Mouse (Mus musculus) embryonic fibroblast, embryonic 13.5 days (primary cell): ENCODE measurements at regions not wholly inside any gene's neighbourhood (a gene's known extent, or its start where the extent isn't known, plus 50 kb on each side); places are given as distances from the start of the nearest gene placed in this dataset.

Experiments used
- CTCF ChIP-seq: IDR thresholded peaks from 2 replicates; pipeline ENCODE4 v1.5.1; 2011; ENCODE audit warnings: mild to moderate bottlenecking, control low read depth, low read length, moderate library complexity, borderline replicate concordance; ENCODE audit not compliant: insufficient read depth
- POLR2A ChIP-seq: IDR thresholded peaks from 2 replicates; pipeline ENCODE4 v1.6.1; 2011; ENCODE audit warnings: low read depth, mild to moderate bottlenecking, control low read depth, low read length, moderate library complexity

- TF ChIP-seq CTCF (no peak), POLR2A (no peak)
Measured at GRCm38 (mm10) chr2:149737837-149738236, 91.2 kb upstream of the Syndig1 start.
